Mouse (Mus musculus): Measurements from ENCODE around the gene Rplp2. TPM values are rescaled to one million over a fixed set of nuclear protein-coding genes. Genes with fewer than 3 reads are reported as not detected.

Gene Rplp2
- polyA plus RNA-seq, 1 experiment = 734 TPM

DNA sequence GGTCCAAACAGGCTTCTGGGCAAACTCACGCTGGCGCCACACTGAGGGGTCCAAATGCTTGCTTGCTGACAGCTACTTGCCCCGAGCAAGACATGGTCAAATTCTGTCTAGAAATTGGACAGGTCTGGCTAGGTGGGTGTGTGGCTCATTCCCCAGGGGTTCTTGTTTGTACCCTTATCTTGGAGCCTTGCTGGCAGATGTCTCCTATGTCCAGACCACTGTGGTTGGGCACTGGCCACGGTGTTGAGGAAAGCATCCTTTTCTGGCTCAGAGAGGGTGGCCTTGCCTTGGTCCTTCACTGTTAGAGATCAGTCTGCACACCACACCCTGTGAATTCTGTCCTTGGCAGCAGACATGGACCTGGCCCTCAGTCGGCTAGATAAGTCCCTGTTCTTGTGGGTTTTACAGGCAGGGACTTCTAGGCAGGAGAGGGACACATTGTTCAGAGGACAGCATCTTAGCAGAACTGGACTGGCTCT is 31.1 kb downstream of the Rplp2 start:
- Histone ChIP-seq H3K4me1 (ENCODE audit: control insufficient read depth, insufficient read depth, low read length) (peaks cover 31% of the 10 kb centered on the region), H3K4me3 (ENCODE audit: insufficient read depth, low read depth, low read length) (no peak overlapping the region), H3K27me3 (replicated peaks; ENCODE audit: control insufficient read depth, insufficient read depth, low read length) (no peaks in the 10 kb centered on the region), H3K36me3 (ENCODE audit: control insufficient read depth, insufficient read depth, low read length) (no peaks in the 10 kb centered on the region), H3K27ac (ENCODE audit: insufficient read depth, low read depth, low read length) (peak overlapping the region; percentile 98)
- DNase-seq = no peak
- WGBS = 58% methylated on average over 5 of the region's 5 CpGs
- TF ChIP-seq POLR2A (IDR thresholded peaks at IDR 0.05; ENCODE audit: low read depth, low read length) (no peak), CTCF (conservative IDR thresholded peaks at IDR 0.05; ENCODE audit: insufficient read depth, insufficient read length, low read depth, low read length) (no peak)

DNA sequence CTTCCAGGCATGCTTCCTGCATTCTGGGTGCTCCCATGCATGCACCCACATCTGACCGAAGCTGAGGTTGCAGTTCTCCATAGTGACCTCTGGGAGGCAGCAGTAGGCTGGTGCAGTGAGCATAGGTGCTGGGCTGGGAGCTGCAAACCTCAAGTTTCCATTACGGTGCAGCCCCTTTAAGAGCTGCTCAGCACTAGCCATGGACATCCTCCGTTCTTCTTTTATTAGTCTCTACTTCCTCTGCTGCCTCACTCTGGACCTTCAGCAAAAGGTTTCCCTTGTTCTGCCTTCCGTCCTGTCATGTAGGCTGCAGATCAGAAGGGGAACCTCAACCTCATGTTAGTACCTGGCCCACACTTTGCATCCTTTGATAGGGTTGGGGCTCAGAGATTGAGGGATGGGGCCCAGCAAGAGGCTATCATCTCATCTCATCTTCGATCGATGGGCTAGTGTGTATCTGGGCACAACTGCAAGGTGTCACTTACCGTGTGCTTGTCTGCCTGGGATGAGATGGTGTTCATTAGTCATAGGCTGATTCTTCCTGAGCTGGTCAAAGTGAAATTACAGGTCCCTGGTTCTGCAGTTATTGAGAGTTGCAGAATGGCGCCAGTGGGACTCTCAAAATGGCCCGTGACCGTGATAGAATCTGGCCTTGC is 33.8 kb downstream of the Rplp2 start:
- TF ChIP-seq CTCF (conservative IDR thresholded peaks at IDR 0.05; ENCODE audit: insufficient read depth, insufficient read length, low read depth, low read length) = peak; percentile 97
- TF ChIP-seq POLR2A (IDR thresholded peaks at IDR 0.05; ENCODE audit: low read depth, low read length) = no peak
- Histone ChIP-seq H3K27me3 (replicated peaks; ENCODE audit: control insufficient read depth, insufficient read depth, low read length) (no peaks in the 10 kb centered on the region), H3K36me3 (ENCODE audit: control insufficient read depth, insufficient read depth, low read length) (no peaks in the 10 kb centered on the region), H3K27ac (ENCODE audit: insufficient read depth, low read depth, low read length) (no peak overlapping the region), H3K4me3 (ENCODE audit: insufficient read depth, low read depth, low read length) (no peak overlapping the region), H3K4me1 (ENCODE audit: control insufficient read depth, insufficient read depth, low read length) (peaks cover 22% of the 10 kb centered on the region)
- WGBS = 14% methylated on average over 10 of the region's 10 CpGs
- peak; percentile 83 for DNase-seq

DNA sequence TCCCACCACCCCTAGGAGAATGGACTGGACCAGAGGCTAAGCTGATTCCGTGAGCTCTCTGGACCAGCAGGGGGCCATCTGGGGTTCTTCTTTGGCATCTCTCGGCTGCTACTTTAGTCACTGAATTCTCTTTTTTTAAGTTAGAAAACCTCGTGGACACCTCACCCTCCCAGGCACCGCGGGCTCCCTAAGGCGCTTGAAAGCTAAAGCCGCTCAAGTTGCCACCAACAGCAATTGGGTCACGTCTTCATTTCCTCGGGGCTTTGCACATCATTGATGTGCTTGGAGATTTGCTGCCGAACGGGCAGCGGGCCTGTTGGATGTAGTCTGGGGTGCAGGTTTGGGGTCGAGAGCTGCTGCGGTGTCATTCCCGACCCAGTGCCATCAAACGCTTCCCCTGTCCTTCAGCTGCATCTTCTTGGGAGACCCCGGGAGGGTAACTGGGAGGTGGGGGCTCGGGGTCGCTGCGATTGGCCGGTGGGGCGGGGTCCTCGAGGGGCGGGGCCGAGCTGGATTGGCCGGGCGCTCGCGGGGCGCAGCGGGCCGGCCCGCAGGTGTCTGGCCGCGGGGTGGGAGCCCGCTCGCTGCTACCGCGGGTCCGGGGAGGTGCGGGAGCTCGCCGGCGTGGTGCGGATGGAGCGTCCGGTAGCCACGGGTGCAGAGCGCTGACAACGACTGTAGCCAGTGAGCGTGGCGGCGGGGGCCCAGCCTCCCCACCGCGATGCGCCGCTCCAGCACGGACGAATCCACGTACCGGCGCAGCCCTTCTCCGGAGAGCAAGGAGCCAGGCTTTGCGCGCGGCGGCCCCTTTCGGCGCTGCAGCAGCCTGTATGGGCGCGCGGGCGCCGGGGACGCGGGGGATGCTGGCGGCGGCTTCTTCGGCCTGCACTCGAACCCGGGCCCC is 34.6 kb downstream of the Rplp2 start:
- Histone ChIP-seq H3K4me1 (ENCODE audit: control insufficient read depth, insufficient read depth, low read length) (peaks cover 22% of the 10 kb centered on the region), H3K36me3 (ENCODE audit: control insufficient read depth, insufficient read depth, low read length) (no peaks in the 10 kb centered on the region), H3K27me3 (replicated peaks; ENCODE audit: control insufficient read depth, insufficient read depth, low read length) (no peaks in the 10 kb centered on the region), H3K27ac (ENCODE audit: insufficient read depth, low read depth, low read length) (no peak overlapping the region), H3K4me3 (ENCODE audit: insufficient read depth, low read depth, low read length) (peak overlapping the region; percentile 44; the same call in 1 of the 2 replicates)
- 4% methylated on average over 81 of the region's 81 CpGs for WGBS
- peak; percentile 59 for DNase-seq
- TF ChIP-seq CTCF (conservative IDR thresholded peaks at IDR 0.05; ENCODE audit: insufficient read depth, insufficient read length, low read depth, low read length) (peak; percentile 40; the same call in 1 of the 2 replicates), POLR2A (IDR thresholded peaks at IDR 0.05; ENCODE audit: low read depth, low read length) (no peak)

DNA sequence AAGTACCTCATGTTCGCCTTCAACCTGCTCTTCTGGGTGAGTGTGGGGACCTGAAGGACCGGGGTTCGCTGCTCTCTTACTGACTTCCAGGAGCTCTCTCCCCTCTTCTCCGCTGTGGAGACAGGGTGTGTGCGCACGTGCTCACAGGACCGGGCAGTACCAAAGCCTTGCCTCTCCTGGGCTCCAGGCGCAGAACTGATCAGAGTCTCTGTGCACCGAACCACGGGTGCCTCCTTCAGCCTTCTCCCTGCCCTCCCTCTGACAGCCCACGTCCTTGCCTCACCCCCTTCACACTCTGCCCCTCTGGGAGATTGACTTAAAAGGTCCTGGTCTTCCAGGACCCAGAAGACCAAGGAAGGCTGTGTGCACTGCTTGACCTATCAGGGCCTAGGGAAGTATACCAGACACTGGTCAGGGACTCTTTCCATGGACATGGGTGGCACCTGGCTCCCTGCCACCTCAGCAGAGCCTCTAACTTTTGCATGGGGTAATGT is 35.4 kb downstream of the Rplp2 start:
- no peak for DNase-seq
- WGBS = 35% methylated on average over 11 of the region's 11 CpGs
- peaks cover 14% of the 10 kb centered on the region for H3K4me1 ChIP-seq (ENCODE audit: control insufficient read depth, insufficient read depth, low read length)
- H3K4me3 ChIP-seq (ENCODE audit: insufficient read depth, low read depth, low read length) = peak overlapping the region; percentile 44; the same call in 1 of the 2 replicates
- no peaks in the 10 kb centered on the region for H3K36me3 ChIP-seq (ENCODE audit: control insufficient read depth, insufficient read depth, low read length)
- no peaks in the 10 kb centered on the region for H3K27me3 ChIP-seq (replicated peaks; ENCODE audit: control insufficient read depth, insufficient read depth, low read length)
- no peak overlapping the region for H3K27ac ChIP-seq (ENCODE audit: insufficient read depth, low read depth, low read length)
- no peak for TF ChIP-seq CTCF (conservative IDR thresholded peaks at IDR 0.05; ENCODE audit: insufficient read depth, insufficient read length, low read depth, low read length)

DNA sequence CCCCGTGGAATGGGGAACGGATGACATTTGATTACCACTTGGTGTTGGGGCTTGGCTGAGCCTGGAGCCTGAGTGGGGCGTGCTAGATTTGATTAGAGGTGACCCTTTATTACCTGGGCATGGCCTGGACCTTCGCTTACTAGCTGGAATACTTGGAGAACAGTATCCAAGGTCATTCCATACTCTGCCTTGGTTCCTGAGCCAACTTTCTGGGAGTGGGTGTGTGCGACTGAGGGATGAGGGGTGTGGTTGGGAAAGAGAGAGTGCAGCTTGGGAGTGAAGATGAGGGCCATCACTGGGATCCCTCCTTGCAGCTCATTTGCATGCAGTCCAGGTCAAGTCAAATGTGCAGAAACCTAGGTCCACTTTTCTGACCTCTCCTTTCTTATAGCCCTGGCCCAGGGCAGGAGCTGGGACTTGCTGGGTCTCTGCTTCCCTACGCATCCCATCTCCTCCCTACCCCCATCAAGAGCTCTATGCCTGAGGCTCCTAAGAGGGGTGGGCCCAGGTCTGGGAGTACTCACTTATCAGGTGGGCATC is 36.0 kb downstream of the Rplp2 start:
- no peak for DNase-seq
- no peaks in the 10 kb centered on the region for H3K27me3 ChIP-seq (replicated peaks; ENCODE audit: control insufficient read depth, insufficient read depth, low read length)
- H3K36me3 ChIP-seq (ENCODE audit: control insufficient read depth, insufficient read depth, low read length) = no peaks in the 10 kb centered on the region
- WGBS = 75% methylated on average over 6 of the region's 6 CpGs
- TF ChIP-seq POLR2A (IDR thresholded peaks at IDR 0.05; ENCODE audit: low read depth, low read length) (no peak), CTCF (conservative IDR thresholded peaks at IDR 0.05; ENCODE audit: insufficient read depth, insufficient read length, low read depth, low read length) (no peak)
- peaks cover 11% of the 10 kb centered on the region for H3K4me1 ChIP-seq (ENCODE audit: control insufficient read depth, insufficient read depth, low read length)
- H3K27ac ChIP-seq (ENCODE audit: insufficient read depth, low read depth, low read length) = no peak overlapping the region
- H3K4me3 ChIP-seq (ENCODE audit: insufficient read depth, low read depth, low read length) = no peak overlapping the region

DNA sequence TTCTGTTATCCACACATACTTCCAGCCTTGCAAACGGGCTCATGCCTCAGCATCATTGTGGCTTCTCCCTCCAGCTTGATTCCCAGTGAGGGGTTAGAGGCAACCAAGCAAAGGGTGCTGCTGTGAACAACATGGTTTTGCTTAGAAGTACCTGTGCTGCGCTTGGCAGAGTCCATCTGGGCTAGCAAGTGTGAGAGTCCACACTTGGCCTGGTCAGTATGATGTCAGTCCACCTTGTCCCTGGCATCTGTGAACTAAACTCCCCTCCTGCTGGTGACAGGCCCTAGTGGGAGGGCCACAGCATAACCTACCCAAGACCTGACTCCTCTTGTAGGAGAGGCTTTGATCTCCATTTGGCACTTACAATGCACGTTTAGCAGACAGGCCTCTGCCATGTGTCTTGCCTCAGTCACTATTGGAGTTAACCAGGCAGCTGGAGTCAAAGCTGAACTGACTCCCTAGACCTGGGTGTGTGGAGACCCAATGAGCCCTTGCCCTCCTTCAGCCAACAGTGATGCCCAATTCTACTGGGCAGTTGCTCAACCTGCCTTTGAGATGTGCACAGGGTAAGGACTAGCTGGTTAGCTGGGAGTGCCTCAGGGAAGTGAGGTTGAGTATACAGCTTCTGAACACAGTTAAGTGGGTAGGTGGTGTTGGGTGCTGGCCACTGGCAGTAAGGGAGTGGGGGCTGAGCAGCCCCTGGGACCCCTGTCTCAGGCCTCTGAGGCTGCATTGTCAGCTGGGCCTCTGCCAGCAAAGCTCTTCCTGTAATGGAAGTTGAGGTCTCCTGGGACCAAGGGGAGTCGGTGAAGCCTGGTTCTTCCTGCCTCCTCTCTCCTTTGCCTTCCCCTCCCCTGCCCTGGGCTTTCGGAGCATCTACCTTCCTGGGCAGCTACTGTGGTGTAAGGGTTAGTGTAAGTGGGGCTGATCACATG is 37.3 kb downstream of the Rplp2 start:
- no peak overlapping the region for H3K27ac ChIP-seq (ENCODE audit: insufficient read depth, low read depth, low read length)
- H3K4me3 ChIP-seq (ENCODE audit: insufficient read depth, low read depth, low read length) = no peak overlapping the region
- TF ChIP-seq POLR2A (IDR thresholded peaks at IDR 0.05; ENCODE audit: low read depth, low read length) = no peak
- TF ChIP-seq CTCF (conservative IDR thresholded peaks at IDR 0.05; ENCODE audit: insufficient read depth, insufficient read length, low read depth, low read length) = no peak
- no peaks in the 10 kb centered on the region for H3K27me3 ChIP-seq (replicated peaks; ENCODE audit: control insufficient read depth, insufficient read depth, low read length)
- WGBS = 80% methylated on average over 5 of the region's 5 CpGs
- DNase-seq = no peak
- H3K4me1 ChIP-seq (ENCODE audit: control insufficient read depth, insufficient read depth, low read length) = peaks cover 11% of the 10 kb centered on the region
- H3K36me3 ChIP-seq (ENCODE audit: control insufficient read depth, insufficient read depth, low read length) = no peaks in the 10 kb centered on the region
